Mouse (Mus musculus) embryonic stem cell, embryonic (primary cell): Measurements from ENCODE around the gene Naa20.

Experiments used
- CTCF ChIA-PET, 4 experiments: fragments of 300-600 bp in 2 of 4; fragments of 350-600 bp in 2 of 4; sonication (Branson Sonifier 250); formaldehyde crosslinking; loops; one replicate each; lab custom pipeline; 2022; ENCODE audit warnings: inconsistent platforms in 2 of 4; lab: Charles Lee
- POLR2A ChIA-PET, 4 experiments: fragments of 300-600 bp in 2 of 4; fragments of 350-600 bp in 2 of 4; sonication (Branson Sonifier 250); formaldehyde crosslinking; loops; one replicate each; lab custom pipeline; 2022; ENCODE audit warnings: antibody characterized with exemption in 4 of 4, inconsistent platforms in 1 of 4; lab: Charles Lee

Gene Naa20

GRCm38 (mm10) chr2:145901861-145902260 is at the start of gene Naa20:
Gene Naa20, plus strand, starts transcription at chr2:145902099.
- POLR2A ChIA-PET = interaction anchor here in 1 of 4 experiments (1.4 kb wide), 1 partner anchor 21 kb away, joined by 3 read pairs; no protein-coding TSS in a partner anchor
- CTCF ChIA-PET = no interaction called here

DNA sequence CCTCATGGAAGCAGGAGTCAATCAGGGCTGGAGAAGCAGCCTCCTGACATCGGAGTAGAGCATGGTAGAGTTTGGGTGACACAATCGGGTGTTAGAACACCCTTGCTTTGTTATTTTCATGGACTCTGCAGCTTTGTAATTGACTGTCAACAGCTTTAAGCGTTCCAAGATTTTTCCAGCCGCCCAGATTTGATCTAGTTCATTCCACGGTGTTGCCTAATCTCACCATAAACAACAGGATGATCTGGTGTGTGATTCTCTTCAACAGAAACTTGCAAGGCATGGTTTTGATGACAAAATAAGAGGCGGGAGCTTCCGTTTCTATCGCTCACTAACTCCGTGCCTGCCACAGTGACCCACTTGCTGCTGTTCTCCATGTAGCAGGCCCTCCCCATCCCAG is 46.1 kb upstream of the Naa20 start:
- ChIA-PET POLR2A (interaction anchor here in 1 of 4 experiments (1.3 kb wide), 1 partner anchor 20 kb away, joined by 4 read pairs; no protein-coding TSS in a partner anchor), CTCF (no interaction called here)

DNA sequence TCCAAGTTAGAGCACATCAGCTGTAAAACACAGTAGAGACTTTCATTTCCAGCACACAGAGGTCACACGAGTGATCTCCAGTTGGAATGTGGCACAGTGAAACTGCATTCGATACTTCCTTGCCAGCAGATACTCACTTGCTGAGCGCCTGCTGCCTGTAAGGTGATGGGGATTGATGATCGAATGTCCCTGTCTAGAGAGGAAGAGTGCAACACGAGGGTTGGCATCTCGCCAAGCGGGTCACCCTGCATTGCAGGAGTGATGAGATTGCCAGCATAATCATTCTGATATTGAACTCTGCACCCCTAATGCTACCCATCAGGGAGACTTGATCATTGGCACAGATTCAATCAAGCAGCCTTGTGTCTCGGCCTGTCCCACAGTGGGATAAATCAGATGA is 44.0 kb upstream of the Naa20 start:
- POLR2A ChIA-PET = interaction anchor here in 1 of 4 experiments (0.7 to 1.5 kb wide), 2 partner anchors 25 to 45 kb away, joined by 3 read pairs; no protein-coding TSS in a partner anchor
- CTCF ChIA-PET = no interaction called here

DNA sequence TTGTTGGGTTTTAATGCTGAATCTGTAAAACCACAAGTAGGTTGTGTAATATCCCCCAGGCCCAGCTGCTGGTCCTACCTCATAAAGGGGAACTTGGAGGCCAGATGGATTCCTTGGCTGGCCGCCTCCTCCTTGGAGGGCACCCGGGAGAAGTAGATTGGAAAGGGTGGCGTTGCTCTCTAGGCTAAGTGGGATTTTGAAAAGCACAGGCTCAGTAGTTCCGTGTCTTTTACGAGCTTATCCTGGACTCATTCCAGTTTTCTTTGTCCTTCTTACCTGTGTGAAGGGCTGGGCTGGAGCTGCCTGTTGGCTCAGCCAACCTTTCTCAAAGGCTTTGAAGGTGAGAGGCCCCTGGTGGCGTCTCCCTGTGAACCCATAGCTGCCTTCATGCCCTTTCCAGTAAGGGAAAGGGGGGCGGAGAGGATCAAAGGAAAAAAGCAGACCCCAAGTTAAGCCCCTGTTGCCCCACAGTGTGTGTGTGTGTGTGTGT is 42.4 kb upstream of the Naa20 start:
- POLR2A ChIA-PET = interaction anchor here (0.6 to 1.7 kb wide), 13 partner anchors 11 to 665 kb away, joined by 3 to 8 read pairs (median 3); partner anchors contain the start of genes Cfap61 (in 1 of the 4), Crnkl1 (in 1 of the 4) and Rin2 (in 1 of the 4)
- CTCF ChIA-PET = interaction anchor here (0.5 to 1.6 kb wide), 10 partner anchors 25 to 1042 kb away, joined by 3 to 8 read pairs (median 3); no protein-coding TSS in a partner anchor

- POLR2A ChIA-PET = interaction anchor here in 3 of 4 experiments (0.6 to 1.7 kb wide), 13 partner anchors 9 to 665 kb away, joined by 3 to 8 read pairs (median 4); partner anchors contain the start of genes Cfap61 (in 1 of the 3), Crnkl1 (in 1 of the 3) and Rin2 (in 1 of the 3)
These were observed 41.7 kb upstream of the Naa20 start for GRCm38 (mm10) chr2:145859932-145860801.

GRCm38 (mm10) chr2:145861193-145862123 is 40.4 kb upstream of the Naa20 start:
- ChIA-PET CTCF (interaction anchor here in 3 of 4 experiments (0.6 to 1.6 kb wide), 10 partner anchors 13 to 1317 kb away, joined by 3 to 9 read pairs (median 4); no protein-coding TSS in a partner anchor), POLR2A (interaction anchor here in 2 of 4 experiments (0.5 to 1.3 kb wide), 4 partner anchors 10 to 1529 kb away, joined by 3 to 4 read pairs (median 4); no protein-coding TSS in a partner anchor)

More at GRCm38 (mm10) chr2:145859932-145860801, 41.7 kb upstream of the Naa20 start:
- CTCF ChIA-PET = interaction anchor here (0.5 to 1.6 kb wide), 14 partner anchors 12 to 1318 kb away, joined by 3 to 8 read pairs (median 3); no protein-coding TSS in a partner anchor

DNA sequence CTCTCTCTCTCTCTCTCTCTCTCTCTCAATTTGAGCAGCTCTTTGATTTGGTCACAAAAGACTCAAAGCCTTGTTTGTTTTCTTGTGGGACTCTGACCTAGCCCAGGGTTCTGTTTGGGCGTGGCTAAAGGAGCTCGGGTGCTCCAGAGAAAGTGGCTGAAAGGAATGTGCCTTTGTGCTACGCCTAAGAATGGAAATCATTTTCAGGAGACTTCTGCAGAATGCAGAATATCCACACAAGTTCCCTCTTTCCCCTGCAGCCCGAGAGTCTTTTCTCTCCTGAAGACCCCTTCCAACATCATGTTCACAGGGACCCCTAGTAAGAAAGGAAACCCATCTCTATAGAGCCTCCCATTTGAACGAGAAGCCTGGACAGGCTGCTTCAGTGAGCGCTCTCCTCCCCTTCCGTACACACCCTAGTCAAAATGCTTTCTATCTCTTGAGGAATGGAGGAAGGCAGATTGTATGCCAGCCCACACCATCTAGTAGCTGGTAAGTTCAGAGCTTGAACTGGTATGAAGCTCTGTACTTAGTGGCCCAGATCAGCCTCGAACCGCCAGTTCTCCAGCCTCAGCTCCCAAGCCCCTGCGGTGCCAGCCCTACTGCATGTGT is 39.6 kb upstream of the Naa20 start:
- POLR2A ChIA-PET = interaction anchor here in 1 of 4 experiments (0.5 to 1.0 kb wide), 7 partner anchors 13 to 1530 kb away, joined by 3 to 4 read pairs (median 3); no protein-coding TSS in a partner anchor
- CTCF ChIA-PET = interaction anchor here in 3 of 4 experiments (0.7 to 1.4 kb wide), 5 partner anchors 9 to 552 kb away, joined by 3 to 5 read pairs (median 4); no protein-coding TSS in a partner anchor

DNA sequence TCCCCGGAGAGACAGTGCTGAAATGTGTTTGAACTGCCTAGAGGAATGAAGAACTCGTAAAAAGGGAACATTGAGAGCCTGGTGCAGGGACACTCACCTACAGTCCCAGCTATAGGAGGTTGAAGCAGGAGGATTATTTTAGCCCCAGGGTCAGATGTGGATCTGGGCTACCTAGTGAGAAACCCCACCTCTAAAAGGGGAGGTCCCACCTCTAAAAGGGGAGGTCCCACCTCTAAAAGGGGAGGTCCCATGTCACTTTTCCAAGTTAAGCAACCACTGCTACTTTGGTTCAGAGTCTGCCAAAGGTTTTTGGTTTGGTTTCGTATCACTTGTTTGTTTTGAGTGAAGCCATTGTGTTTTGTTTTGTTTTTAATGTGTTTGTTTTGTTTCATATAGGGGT is 36.6 kb upstream of the Naa20 start:
- POLR2A ChIA-PET = no interaction called here
- CTCF ChIA-PET = no interaction called here

DNA sequence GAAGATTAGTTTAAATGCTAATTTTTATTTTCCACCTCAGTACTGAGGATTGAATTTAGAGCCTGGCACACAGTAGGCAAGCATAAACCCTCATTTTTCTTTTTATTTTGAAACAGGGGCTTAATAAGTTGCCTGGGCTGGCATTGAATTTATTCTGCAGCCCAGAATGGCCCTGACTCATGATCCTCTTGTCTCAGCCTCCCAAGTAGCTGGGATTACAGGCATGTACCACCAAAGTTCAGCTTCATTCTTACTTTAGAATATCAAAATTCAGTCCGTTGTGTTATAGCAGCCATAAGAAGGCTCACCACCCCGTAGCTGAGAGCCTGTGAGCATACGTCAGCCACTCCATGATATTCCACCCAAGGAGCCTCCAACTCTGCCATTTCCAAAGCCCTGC is 35.7 kb upstream of the Naa20 start:
- ChIA-PET POLR2A (no interaction called here), CTCF (no interaction called here)

DNA sequence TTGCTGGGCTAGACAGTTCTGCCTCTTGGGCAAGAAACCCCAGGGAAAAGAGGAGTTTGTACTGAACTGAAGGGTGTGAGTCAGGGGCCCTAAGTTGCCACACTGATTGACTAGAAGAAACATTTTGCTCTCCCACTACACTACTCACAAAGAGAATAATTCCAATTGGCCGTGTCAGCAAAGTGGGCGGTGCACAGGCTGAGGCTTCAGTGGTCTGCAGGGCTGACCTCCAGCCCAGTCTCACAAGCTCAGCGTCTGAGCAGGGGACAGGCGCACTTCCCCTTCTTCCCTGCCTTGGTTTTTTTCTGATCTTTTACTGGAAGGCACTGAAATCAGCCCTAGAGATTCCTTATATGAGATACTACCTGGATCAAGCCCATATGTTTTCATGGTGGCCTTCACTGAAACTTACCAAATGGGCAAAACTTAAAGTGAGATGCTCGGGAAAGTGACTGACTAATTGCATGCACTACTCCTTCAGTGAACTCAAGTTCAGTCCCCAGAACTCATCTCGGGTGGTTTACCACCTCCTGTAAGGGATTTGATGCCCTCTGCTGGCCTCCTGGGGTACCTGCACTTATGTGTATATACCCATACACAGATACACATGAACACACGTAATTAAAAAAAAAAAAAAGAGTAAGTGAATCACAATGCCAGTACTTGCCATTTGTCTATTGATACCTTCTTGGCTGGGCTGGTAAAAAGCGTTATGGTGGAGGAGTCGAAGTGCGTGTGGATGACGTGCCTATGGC is 35.0 kb upstream of the Naa20 start:
- CTCF ChIA-PET = no interaction called here
- POLR2A ChIA-PET = no interaction called here

DNA sequence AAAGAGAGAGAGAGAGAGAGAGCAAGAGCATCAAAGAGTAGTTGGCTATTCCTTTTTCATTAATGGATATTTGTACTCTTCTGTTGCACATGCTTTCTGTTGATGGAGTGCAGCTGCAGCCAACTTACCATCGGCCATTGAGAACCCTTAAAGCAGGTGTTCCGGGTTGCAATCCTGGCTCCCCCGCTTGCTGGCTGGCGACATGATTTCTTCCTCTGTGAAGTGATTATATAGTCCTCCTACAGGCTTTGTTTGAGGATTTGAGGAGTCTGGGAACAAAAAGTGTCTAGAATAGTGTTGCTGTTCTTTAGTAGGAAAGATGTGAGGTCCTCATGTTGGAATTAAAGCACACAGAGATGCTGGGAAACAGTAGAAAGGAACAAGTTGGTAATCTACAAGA is 30.6 kb upstream of the Naa20 start:
- ChIA-PET CTCF (interaction anchor here in 2 of 4 experiments (0.6 to 1.6 kb wide), 2 partner anchors 9 to 12 kb away, joined by 3 to 5 read pairs; no protein-coding TSS in a partner anchor), POLR2A (interaction anchor here in 1 of 4 experiments (0.6 kb wide), 1 partner anchor 16 kb away, joined by 6 read pairs; no protein-coding TSS in a partner anchor)

DNA sequence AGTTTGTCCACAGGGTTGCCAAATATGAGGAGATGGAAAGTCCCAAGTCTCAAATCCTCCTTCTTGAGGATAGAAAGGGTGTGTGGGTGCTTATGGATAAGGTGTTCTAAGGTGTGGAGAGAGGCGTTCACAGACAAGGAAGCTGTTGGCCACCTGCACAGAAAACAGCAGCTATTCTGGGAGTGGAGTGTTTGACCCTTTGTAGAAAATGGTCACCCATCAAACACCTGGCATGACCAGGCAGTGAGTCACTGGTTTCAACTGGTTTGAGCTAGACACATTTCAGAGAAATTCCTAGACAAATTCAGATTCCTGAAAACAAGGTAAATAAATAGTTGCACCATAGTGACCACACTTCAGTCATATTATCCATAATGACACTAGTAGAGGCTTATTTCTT is 29.8 kb upstream of the Naa20 start:
- ChIA-PET CTCF (interaction anchor here in 1 of 4 experiments (1.6 kb wide), 1 partner anchor 11 kb away, joined by 3 read pairs; no protein-coding TSS in a partner anchor), POLR2A (interaction anchor here in 1 of 4 experiments (1.2 kb wide), 1 partner anchor 12 kb away, joined by 3 read pairs; no protein-coding TSS in a partner anchor)

DNA sequence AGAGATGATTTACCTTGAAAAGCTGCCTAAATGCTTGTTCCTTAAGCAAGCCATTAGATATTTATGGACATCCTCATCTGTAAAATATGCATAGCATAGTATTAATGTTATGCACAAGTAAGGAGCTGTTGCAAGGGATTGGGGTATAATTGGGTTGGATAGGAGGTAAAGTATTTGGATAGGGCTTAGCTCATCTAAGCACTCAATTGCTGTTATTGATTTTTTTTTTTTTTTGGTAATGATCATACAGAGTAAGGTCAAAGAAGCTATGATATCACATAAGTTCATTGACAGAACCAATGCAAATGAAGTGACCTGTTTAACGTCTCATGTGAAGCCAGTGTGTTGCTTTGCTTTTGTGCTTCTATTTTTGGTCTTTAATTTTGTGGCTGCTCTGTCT is 27.9 kb upstream of the Naa20 start:
- ChIA-PET POLR2A (interaction anchor here in 1 of 4 experiments (0.9 to 3.2 kb wide), 2 partner anchors 10 to 11 kb away, joined by 3 to 10 read pairs; no protein-coding TSS in a partner anchor), CTCF (interaction anchor here in 2 of 4 experiments (0.6 to 1.2 kb wide), 2 partner anchors 29 to 1110 kb away, joined by 3 to 4 read pairs; no protein-coding TSS in a partner anchor)

DNA sequence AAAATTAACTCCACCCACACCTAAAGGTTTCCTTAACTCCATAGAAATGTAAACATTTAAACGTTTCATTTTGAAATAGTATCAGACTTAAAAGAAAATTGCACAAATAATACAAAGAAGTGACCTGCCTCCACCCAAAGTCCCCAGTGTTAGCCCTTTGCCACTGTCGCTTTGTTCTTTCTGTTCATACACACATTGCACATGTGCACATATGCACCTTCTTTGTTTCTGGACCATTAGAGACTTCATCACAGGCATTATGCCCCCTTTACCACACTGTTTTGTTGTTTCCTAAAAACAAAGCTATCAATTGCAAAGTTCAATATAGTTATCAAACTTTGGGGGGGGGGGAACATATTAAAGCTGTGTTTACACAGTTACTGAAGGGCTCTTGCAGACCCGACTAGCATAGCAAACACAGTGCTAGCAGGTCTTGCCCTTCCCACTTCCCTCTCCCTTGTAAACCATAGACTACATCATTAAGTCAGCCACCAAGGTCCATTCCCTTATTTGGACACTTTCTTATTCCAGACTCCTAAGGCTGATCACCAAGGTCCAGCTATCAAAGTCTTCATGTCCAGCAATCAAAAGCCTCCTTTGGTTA is 26.9 kb upstream of the Naa20 start:
- POLR2A ChIA-PET = interaction anchor here in 3 of 4 experiments (0.5 to 3.2 kb wide), 8 partner anchors 10 to 1935 kb away, joined by 3 to 10 read pairs (median 3); no protein-coding TSS in a partner anchor
- CTCF ChIA-PET = interaction anchor here in 1 of 4 experiments (0.6 kb wide), 1 partner anchor 14 kb away, joined by 9 read pairs; no protein-coding TSS in a partner anchor

- CTCF ChIA-PET = no interaction called here
- POLR2A ChIA-PET = interaction anchor here in 1 of 4 experiments (0.6 kb wide), 1 partner anchor 56 kb away, joined by 4 read pairs; no protein-coding TSS in a partner anchor
These were observed 24.7 kb upstream of the Naa20 start for GRCm38 (mm10) chr2:145877191-145877590.
